Mouse (Mus musculus): ENCODE results near the gene Ect2.

DNA sequence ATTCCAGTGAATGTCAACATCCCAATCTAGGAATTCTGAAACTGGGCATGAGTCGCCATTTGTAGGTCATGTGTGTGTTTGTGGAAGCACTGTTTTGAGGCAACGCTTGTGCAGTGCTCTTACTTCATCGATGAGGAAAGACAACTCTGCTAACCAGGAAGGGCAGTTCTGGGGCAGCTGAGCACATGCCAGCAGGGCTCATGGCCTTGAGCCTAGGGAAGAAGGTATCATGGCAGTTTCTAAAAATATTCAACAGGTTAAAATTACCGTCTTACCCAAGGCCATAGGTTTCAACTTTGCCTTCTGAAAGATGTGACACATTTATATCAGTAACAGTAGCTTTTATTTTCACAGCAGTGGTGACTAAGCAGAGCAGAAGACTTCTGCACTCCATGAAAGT lies 82.0 kb downstream of the Ect2 start:
- TF ChIP-seq POLR2A (IDR thresholded peaks at IDR 0.05; ENCODE audit: borderline replicate concordance, insufficient read depth, low read length) (no peak), CTCF (IDR thresholded peaks at IDR 0.05; ENCODE audit: borderline replicate concordance, insufficient read depth, low read depth, low read length) (no peak)
